Mouse (Mus musculus): Measurements from ENCODE around the gene Slc25a23. TPM values are rescaled to one million over a fixed set of nuclear protein-coding genes. Genes with fewer than 3 reads are reported as not detected.

Gene Slc25a23
- polyA plus RNA-seq, 1 experiment = 2.2 TPM

DNA sequence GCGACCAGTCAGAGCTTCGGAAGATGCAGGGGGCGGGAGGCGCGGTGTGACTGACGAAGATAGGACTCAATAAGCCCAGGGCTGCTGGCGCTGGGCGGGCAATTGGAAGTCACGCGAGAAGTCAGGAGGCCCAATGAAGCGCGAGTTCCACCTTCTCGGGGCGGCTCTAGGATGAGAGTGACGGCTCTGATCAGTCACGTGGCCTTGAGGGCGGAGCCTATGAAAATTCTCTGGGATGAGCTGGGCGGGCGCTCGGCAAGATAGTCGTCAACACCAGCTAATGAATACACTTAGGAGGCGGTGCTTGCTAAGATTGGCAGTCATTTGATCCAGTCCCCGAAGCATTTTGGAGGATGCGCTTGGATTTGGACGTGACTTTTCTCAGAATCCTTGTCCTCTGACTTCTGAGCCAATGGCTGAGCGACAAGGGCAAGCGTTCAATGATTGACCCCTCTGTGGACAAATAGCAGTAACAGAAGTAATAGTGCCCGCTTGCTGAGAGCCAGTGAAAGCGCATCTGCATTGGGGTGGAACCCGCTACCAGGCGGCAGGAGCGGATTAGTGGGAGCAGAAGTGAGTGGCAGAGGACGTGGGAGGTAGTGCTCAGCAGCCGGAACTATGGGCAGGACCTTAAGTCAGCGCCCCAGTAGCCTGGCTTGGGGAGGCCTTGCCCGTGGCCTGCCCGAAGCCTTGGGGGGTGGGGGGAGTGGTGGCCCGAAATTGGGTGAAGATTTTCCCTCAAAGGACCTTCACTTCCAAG lies 27.8 kb downstream of the Slc25a23 start:
- Histone ChIP-seq H3K4me2 (ENCODE audit: low read depth) (peak overlapping the region; percentile 89), H3K4me3 (peak overlapping the region; percentile 22), H3K27me3 (ENCODE audit: control insufficient read depth, insufficient read depth, insufficient read length) (no peaks in the 10 kb centered on the region), H3K36me3 (ENCODE audit: control insufficient read depth, insufficient read depth) (peaks cover 9% of the 10 kb centered on the region), H3K79me2 (ENCODE audit: control insufficient read depth, insufficient read depth) (peaks cover 40% of the 10 kb centered on the region), H3ac (ENCODE audit: control insufficient read depth, insufficient read length) (peak overlapping the region; percentile 63)
- TF ChIP-seq CEBPB (IDR thresholded peaks at IDR 0.05; ENCODE audit: insufficient read depth, poor library complexity, severe bottlenecking) (no peak), MYOD1 (IDR thresholded peaks at IDR 0.05; ENCODE audit: control insufficient read depth in 1 of 3, insufficient read length in 2 of 3, low read depth in 2 of 3) (peak in 1 of 3 experiments; percentile 13), POLR2AphosphoS2 (IDR thresholded peaks at IDR 0.05; ENCODE audit: insufficient read length, low read depth) (peak; percentile 95), REST (IDR thresholded peaks at IDR 0.05; ENCODE audit: insufficient read depth, insufficient read length) (no peak), TCF3 (IDR thresholded peaks at IDR 0.05; ENCODE audit: insufficient read length, low read depth) (no peak), E2F4 (IDR thresholded peaks at IDR 0.05; ENCODE audit: insufficient read depth) (no peak), TCF12 (IDR thresholded peaks at IDR 0.05; ENCODE audit: insufficient read depth, poor library complexity, severe bottlenecking) (no peak), USF1 (IDR thresholded peaks at IDR 0.05; ENCODE audit: low read depth) (peak; percentile 98), MAX (IDR thresholded peaks at IDR 0.05; ENCODE audit: low read depth) (no peak), POLR2A (IDR thresholded peaks at IDR 0.05; ENCODE audit: insufficient read length, low read depth) (peak; percentile 91), SRF (IDR thresholded peaks at IDR 0.05; ENCODE audit: control insufficient read depth, insufficient read length, low read depth) (peak; percentile 3), MYOG (IDR thresholded peaks at IDR 0.05; ENCODE audit: control insufficient read depth in 1 of 3, insufficient read depth in 1 of 3, insufficient read length in 2 of 3, low read depth in 2 of 3) (no peak)

DNA sequence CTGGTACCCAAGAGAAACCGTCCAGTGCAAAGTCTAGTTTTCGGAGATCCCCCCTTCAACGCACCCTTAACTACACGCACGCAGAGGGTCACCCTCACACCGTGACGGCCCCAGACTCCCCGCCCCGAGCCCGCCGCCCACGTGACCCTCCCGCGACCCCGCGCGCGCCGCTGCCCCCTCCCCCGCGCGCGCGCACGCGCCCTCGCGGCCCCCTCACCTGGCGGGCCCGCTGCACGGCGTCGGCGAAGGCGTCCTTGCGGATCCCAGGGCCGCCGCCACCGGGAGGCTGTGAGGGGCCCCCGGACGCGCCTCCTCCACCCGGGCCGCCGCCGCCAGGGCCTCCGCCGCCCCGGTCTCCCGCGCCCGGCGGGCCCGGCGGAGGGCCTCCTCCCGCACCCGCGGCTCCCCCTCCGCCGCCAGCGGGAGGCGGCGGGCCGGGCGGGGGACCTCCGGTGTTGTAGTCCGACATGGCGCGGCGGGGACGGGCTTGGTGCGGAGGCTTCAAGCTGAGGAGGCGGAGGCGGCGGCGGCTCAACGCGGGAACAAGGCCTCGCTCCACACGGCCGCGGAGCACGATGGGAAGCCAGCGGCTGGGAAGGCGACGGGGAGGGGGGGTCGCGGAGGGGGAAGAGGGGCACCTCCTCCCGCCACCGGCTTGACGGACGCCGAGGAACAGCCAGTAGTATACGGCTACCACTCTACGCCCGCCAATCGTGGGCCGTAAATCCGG lies 28.6 kb downstream of the Slc25a23 start, which contains the start of gene Khsrp:
Gene Khsrp (minus strand): TSS at position 592 of the 730 bp plus-strand sequence.
- peaks cover 9% of the 10 kb centered on the region for H3K36me3 ChIP-seq (ENCODE audit: control insufficient read depth, insufficient read depth)
- no peaks in the 10 kb centered on the region for H3K27me3 ChIP-seq (ENCODE audit: control insufficient read depth, insufficient read depth, insufficient read length)
- peak within 1 kb of the TSS; percentile 95 for H3K4me2 ChIP-seq (ENCODE audit: low read depth)
- peak within 1 kb of the TSS; percentile 68 for H3K4me3 ChIP-seq
- TF ChIP-seq TCF12 (IDR thresholded peaks at IDR 0.05; ENCODE audit: insufficient read depth, poor library complexity, severe bottlenecking) (no peak), MYOD1 (IDR thresholded peaks at IDR 0.05; ENCODE audit: control insufficient read depth in 1 of 3, insufficient read length in 2 of 3, low read depth in 2 of 3) (peak in 1 of 3 experiments; percentile 10), POLR2AphosphoS2 (IDR thresholded peaks at IDR 0.05; ENCODE audit: insufficient read length, low read depth) (peak; percentile 81), MYOG (IDR thresholded peaks at IDR 0.05; ENCODE audit: control insufficient read depth in 1 of 3, insufficient read depth in 1 of 3, insufficient read length in 2 of 3, low read depth in 2 of 3) (peak in 1 of 3 experiments; percentile 5), TCF3 (IDR thresholded peaks at IDR 0.05; ENCODE audit: insufficient read length, low read depth) (no peak), REST (IDR thresholded peaks at IDR 0.05; ENCODE audit: insufficient read depth, insufficient read length) (peak; percentile 3), USF1 (IDR thresholded peaks at IDR 0.05; ENCODE audit: low read depth) (peak; percentile 7), POLR2A (IDR thresholded peaks at IDR 0.05; ENCODE audit: insufficient read length, low read depth) (peak; percentile 93), SRF (IDR thresholded peaks at IDR 0.05; ENCODE audit: control insufficient read depth, insufficient read length, low read depth) (peak; percentile 15), MAX (IDR thresholded peaks at IDR 0.05; ENCODE audit: low read depth) (no peak)
- H3K79me2 ChIP-seq (ENCODE audit: control insufficient read depth, insufficient read depth) = peaks cover 42% of the 10 kb centered on the region
- H3ac ChIP-seq (ENCODE audit: control insufficient read depth, insufficient read length) = peak within 1 kb of the TSS; percentile 63

DNA sequence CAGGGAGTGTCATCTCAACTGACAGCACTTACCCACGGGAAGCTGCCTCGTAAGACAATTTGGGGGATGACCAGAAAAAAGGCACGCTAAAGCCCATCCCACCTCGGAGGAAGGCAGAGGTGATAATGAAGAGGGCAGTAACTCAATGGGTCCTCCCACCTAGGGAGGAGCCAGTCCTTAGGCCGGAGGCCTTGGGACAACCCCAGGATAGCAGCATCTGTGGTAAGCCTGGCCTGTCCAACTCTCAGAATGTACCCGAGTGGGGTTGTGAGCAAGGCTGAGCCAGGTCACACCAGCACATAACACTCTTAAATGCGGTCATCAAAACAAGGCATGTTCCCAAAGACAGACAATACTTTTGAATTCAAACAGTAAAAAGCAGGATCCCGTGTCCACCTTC lies 30.0 kb downstream of the Slc25a23 start:
- TF ChIP-seq POLR2A (IDR thresholded peaks at IDR 0.05; ENCODE audit: insufficient read length, low read depth) = peak; percentile 14
- no peak for TF ChIP-seq USF1 (IDR thresholded peaks at IDR 0.05; ENCODE audit: low read depth)
- H3K79me2 ChIP-seq (ENCODE audit: control insufficient read depth, insufficient read depth) = peaks cover 42% of the 10 kb centered on the region

DNA sequence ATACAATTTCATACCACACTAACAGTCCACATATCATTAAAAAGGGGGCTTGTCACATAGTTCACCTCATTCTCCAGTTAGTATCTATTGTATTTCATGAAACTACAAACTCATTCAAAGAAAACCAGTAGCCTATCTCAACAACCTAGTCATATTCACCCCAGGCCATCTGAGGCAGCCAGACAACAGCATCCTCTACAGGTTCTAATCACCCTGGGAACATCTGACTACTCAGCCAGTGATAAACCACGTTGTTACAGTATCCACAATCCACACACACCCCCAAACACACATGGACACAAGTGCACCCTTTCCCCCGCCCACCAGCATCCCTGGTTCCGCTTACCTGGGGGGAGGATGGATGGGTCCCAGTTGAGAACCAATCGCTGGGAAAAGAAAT lies 32.2 kb downstream of the Slc25a23 start:
- Histone ChIP-seq H3ac (ENCODE audit: control insufficient read depth, insufficient read length) (no peak overlapping the region), H3K36me3 (ENCODE audit: control insufficient read depth, insufficient read depth) (peaks cover 20% of the 10 kb centered on the region), H3K4me3 (no peak overlapping the region), H3K79me2 (ENCODE audit: control insufficient read depth, insufficient read depth) (peaks cover 42% of the 10 kb centered on the region), H3K4me2 (ENCODE audit: low read depth) (no peak overlapping the region), H3K27me3 (ENCODE audit: control insufficient read depth, insufficient read depth, insufficient read length) (no peaks in the 10 kb centered on the region)
- TF ChIP-seq E2F4 (IDR thresholded peaks at IDR 0.05; ENCODE audit: insufficient read depth) (no peak), TCF3 (IDR thresholded peaks at IDR 0.05; ENCODE audit: insufficient read length, low read depth) (no peak), SRF (IDR thresholded peaks at IDR 0.05; ENCODE audit: control insufficient read depth, insufficient read length, low read depth) (no peak)

More for the DNA sequence above, 30.0 kb downstream of the Slc25a23 start:
- H3K27me3 ChIP-seq (ENCODE audit: control insufficient read depth, insufficient read depth, insufficient read length) = no peaks in the 10 kb centered on the region
- H3K4me3 ChIP-seq = peak overlapping the region; percentile 68
- H3K4me2 ChIP-seq (ENCODE audit: low read depth) = peak overlapping the region; percentile 95
- H3ac ChIP-seq (ENCODE audit: control insufficient read depth, insufficient read length) = no peak overlapping the region
- peaks cover 20% of the 10 kb centered on the region for H3K36me3 ChIP-seq (ENCODE audit: control insufficient read depth, insufficient read depth)

DNA sequence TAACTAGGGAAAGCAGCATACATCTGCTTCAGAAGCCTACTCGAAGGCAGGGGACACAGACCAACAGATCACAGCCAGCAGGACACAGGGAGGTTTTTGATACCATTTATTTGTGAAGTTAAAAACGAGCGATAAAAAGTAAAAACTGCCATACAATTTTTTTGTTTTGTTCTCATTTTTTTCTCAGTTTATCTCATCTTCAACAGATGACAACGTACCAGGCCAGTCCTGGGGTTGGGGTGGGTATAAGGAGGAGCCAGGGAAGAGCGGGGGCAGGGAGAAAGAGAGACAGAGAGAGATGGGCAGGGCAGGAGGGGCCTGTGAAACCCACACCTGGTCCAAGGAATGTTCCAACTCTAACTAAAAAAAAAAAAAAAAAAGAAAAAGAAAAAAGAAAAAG lies 38.7 kb downstream of the Slc25a23 start:
- Histone ChIP-seq H3K27me3 (ENCODE audit: control insufficient read depth, insufficient read depth, insufficient read length) (no peaks in the 10 kb centered on the region), H3ac (ENCODE audit: control insufficient read depth, insufficient read length) (no peak overlapping the region), H3K4me2 (ENCODE audit: low read depth) (no peak overlapping the region), H3K4me3 (no peak overlapping the region), H3K79me2 (ENCODE audit: control insufficient read depth, insufficient read depth) (no peaks in the 10 kb centered on the region), H3K36me3 (ENCODE audit: control insufficient read depth, insufficient read depth) (peaks cover 11% of the 10 kb centered on the region)
- TF ChIP-seq CEBPB (IDR thresholded peaks at IDR 0.05; ENCODE audit: insufficient read depth, poor library complexity, severe bottlenecking) = no peak
- TF ChIP-seq USF1 (IDR thresholded peaks at IDR 0.05; ENCODE audit: low read depth) = no peak
- TF ChIP-seq TCF3 (IDR thresholded peaks at IDR 0.05; ENCODE audit: insufficient read length, low read depth) = no peak
- no peak for TF ChIP-seq SRF (IDR thresholded peaks at IDR 0.05; ENCODE audit: control insufficient read depth, insufficient read length, low read depth)
- no peak for TF ChIP-seq MYOG (IDR thresholded peaks at IDR 0.05; ENCODE audit: control insufficient read depth in 1 of 3, insufficient read depth in 1 of 3, insufficient read length in 2 of 3, low read depth in 2 of 3)
